Mouse (Mus musculus) lung, postnatal 25 days (tissue): ENCODE results near the gene Rgs8.

Source experiments
- DNase-seq: peaks from one replicate; pipeline ENCODE4 v3.0.0; 2022; ENCODE audit warnings: low spot score

The Rgs8 gene

GRCm38 (mm10) chr1:153675591-153675990, 22.8 kb downstream of the Rgs8 start:
- DNase-seq: no peak

- no peak for DNase-seq
Measured at GRCm38 (mm10) chr1:153677635-153678034, 24.8 kb downstream of the Rgs8 start.

GRCm38 (mm10) chr1:153679147-153679546, 26.3 kb downstream of the Rgs8 start:
- DNase-seq: peak; percentile 65

GRCm38 (mm10) chr1:153679653-153680052, 26.8 kb downstream of the Rgs8 start:
- no peak for DNase-seq

- no peak for DNase-seq
Measured at GRCm38 (mm10) chr1:153680363-153680762, 27.5 kb downstream of the Rgs8 start.

GRCm38 (mm10) chr1:153681036-153681435, 28.2 kb downstream of the Rgs8 start:
- no peak for DNase-seq

GRCm38 (mm10) chr1:153683190-153683589, 30.4 kb downstream of the Rgs8 start:
- DNase-seq: no peak

GRCm38 (mm10) chr1:153685630-153686029, 32.8 kb downstream of the Rgs8 start:
- no peak for DNase-seq

- no peak for DNase-seq
Measured at GRCm38 (mm10) chr1:153692526-153692925, 39.7 kb downstream of the Rgs8 start.

- DNase-seq: no peak
Measured at GRCm38 (mm10) chr1:153694372-153695120, 41.7 kb downstream of the Rgs8 start.

- no peak for DNase-seq
Measured at GRCm38 (mm10) chr1:153695398-153695797, 42.6 kb downstream of the Rgs8 start.

- no peak for DNase-seq
Measured at GRCm38 (mm10) chr1:153696093-153696492, 43.3 kb downstream of the Rgs8 start.

GRCm38 (mm10) chr1:153696541-153696940, 43.7 kb downstream of the Rgs8 start:
- no peak for DNase-seq

- no peak for DNase-seq
Measured at GRCm38 (mm10) chr1:153697581-153698251, 44.9 kb downstream of the Rgs8 start.

- DNase-seq: no peak
Measured at GRCm38 (mm10) chr1:153698311-153699084, 45.7 kb downstream of the Rgs8 start.

- DNase-seq: peak; percentile 12
Measured at GRCm38 (mm10) chr1:153700448-153701063, 47.7 kb downstream of the Rgs8 start.

GRCm38 (mm10) chr1:153701461-153701860, 48.6 kb downstream of the Rgs8 start:
- DNase-seq: no peak

- DNase-seq: no peak
Measured at GRCm38 (mm10) chr1:153702166-153702852, 49.5 kb downstream of the Rgs8 start.

GRCm38 (mm10) chr1:153702853-153703410, 50.1 kb downstream of the Rgs8 start:
- no peak for DNase-seq

GRCm38 (mm10) chr1:153703445-153703991, 50.7 kb downstream of the Rgs8 start:
- DNase-seq: no peak

GRCm38 (mm10) chr1:153704174-153704573, 51.3 kb downstream of the Rgs8 start:
- no peak for DNase-seq
